Mouse (Mus musculus) thymus, postnatal 10 days (tissue): ENCODE measurements at regions not wholly inside any gene's neighbourhood (a gene's known extent, or its start where the extent isn't known, plus 50 kb on each side); places are given as distances from the start of the nearest gene placed in this dataset.

Experiments used
- DNase-seq, 2 experiments: peaks; one replicate each; pipeline ENCODE4 v3.0.0; 2021; ENCODE audit warnings: low spot score in 2 of 2

GRCm38 (mm10) chr1:185519811-185520210 is 65.2 kb downstream of the Slc30a10 start:
- no peak for DNase-seq

GRCm38 (mm10) chr1:185524020-185524419 is 69.4 kb downstream of the Slc30a10 start:
- no peak for DNase-seq

- no peak for DNase-seq
Observed at GRCm38 (mm10) chr1:185533471-185533870, 78.8 kb downstream of the Slc30a10 start.

DNA sequence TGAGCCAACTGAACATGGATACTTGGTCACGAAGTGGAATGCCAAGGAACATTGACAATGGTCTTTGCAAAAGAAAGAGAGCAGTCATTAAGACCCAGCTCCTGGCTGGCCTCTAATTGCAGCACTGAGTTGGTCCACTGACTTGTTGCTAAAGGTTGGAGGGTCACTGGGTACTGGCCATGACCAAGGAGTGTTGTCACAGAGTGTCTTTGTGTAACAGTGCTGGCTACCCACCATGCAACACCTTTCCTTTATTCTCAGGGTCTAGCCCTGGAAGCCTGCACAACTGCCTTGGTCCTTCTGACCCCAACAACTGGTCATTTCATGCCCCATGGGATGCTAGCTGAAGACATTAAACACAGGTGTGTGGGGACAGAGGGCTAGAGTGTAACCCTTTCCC is 79.5 kb downstream of the Slc30a10 start:
- DNase-seq = no peak

GRCm38 (mm10) chr1:185535321-185535720 is 80.7 kb downstream of the Slc30a10 start:
- DNase-seq = no peak

DNA sequence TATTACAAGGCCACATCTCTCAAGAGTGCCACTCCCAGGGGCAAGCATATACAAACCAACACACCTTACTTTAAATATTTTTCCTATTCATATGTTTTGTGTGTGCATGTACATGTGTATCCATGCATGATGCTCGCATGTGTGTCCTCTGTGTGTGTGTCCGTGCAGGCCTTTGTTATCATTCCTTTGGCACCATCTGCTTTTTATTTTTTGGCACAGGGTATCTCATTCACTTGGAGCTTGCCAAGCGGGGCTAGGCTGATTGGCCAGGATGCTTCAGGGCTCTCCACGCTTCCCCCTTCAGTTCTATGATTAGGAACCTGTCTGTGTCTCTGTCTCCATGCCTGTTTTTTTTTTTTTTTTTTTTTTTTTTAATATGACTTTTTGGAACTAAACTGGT is 82.6 kb downstream of the Slc30a10 start:
- DNase-seq = no peak

- DNase-seq = no peak
Observed at GRCm38 (mm10) chr1:185539458-185539857, 84.8 kb downstream of the Slc30a10 start.

DNA sequence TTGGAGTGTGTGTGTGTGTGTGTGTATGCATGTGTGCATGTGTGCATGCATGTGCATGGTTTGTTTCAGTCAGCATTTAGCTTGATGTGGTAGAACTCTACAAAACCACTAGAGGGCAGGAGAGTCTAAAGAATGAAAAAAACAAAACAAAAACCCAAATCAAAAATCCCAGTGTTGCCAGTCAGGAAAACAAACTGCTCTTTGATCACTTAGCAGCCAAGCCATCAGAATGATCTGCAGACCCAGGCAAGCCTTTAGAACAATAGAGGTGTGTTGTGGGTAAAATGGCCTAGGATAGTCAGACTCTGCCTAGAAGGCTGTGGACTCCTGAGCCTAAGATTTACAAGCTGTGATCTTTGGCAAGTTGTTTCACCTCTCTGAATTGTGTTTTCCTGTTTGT is 91.7 kb downstream of the Slc30a10 start:
- DNase-seq = no peak

- DNase-seq = no peak
Observed at GRCm38 (mm10) chr1:185572761-185573530, 118.3 kb downstream of the Slc30a10 start.

DNA sequence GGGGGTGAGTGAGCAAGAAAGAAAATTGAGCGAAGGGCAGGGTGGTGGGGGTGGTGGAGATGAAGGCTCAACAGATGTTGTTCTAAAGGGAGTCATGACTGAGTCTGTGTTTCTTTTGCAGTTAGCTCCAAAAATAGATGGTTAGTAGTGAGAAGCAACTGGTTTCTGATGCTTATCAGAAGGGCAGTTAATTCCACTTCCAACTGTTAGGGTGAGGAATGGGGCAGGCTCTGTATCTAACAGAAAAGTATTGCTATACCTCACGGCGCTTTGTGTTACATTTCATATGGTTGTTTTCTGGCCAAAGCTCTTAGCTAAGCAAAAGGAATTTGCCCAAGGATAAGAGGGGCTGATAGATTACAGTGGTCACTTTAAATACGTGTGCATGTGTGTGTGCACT is 120.3 kb downstream of the Slc30a10 start:
- DNase-seq = no peak

GRCm38 (mm10) chr1:185579824-185580223 is 125.2 kb downstream of the Slc30a10 start:
- no peak for DNase-seq

- DNase-seq = no peak
Observed at GRCm38 (mm10) chr1:185585191-185585870, 130.7 kb downstream of the Slc30a10 start.

DNA sequence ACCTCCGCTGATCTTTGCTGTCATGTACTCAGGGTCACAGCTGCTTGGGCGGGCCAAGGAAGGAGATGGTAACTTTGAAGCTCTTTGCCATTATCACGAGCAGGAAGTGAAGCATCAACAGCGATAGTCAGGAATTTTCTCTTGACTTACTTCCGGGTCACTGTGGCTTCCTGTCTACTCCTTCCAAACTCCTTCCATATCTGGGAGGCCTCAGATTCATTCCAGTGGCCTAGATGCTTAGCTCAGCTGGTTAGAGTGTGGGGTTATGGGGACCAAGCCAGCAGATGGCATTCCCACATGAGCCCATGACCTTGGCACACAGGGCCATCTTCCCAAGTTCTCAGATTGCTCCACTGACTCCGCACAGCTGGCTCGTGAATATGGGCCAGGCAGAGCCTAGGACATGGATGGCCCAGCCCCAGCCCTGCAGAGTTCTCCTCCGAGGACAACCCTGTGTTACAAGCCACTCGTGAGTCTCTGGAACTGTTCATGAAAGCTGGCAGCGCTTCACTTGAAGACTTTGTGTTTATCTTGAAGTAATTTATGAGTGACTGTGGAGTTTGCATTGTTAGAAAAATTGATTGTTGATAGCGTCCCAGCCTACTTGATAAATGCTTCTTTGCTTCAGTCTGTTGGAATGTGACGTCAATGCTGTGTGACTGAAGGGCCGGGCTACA is 133.2 kb downstream of the Slc30a10 start:
- no peak for DNase-seq

GRCm38 (mm10) chr1:185588348-185588719 is 133.7 kb downstream of the Slc30a10 start:
- no peak for DNase-seq

GRCm38 (mm10) chr1:185596815-185597214 is 142.2 kb downstream of the Slc30a10 start:
- DNase-seq = no peak

- DNase-seq = no peak
Observed at GRCm38 (mm10) chr1:185598514-185598913, 143.9 kb downstream of the Slc30a10 start.

DNA sequence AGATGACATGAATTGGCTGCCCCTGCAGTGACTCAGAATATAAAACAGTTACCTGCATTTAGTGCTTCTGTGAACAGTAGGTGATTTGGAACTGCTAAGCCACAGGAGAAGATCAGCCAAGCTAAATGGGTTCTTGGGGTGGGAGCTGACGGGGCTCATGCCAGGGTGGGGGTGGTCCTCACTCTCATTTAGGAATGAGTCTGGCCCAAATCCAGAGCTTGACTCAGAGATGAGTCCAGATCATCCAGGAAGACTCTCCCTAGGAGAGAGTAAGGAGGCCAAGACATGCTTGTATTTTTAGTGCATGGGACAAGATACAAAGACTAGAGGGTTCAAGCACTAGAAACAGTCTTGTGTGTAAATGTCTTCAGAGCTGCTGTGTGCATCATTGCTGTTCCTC is 146.5 kb downstream of the Slc30a10 start:
- DNase-seq = no peak

DNA sequence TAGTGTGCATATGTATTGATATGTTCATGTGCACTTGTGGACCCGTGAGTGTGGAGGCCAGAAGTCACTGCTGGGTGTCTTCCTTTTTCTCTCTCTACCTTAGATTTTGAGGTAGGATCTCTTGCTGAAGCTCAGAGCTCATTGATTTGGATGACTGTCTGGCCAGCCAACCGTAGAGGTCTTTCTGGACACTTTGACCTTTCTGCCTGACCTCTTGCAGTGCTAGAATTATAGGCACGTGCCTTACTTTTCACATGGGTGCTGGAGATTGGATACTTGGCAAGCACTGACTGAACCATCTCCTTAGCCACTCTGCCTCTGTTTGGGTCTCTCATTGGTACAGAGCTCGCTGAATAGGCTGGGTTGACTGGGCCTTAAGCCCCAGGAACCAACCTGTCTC is 151.3 kb downstream of the Slc30a10 start:
- no peak for DNase-seq

- no peak for DNase-seq
Observed at GRCm38 (mm10) chr1:185607611-185608010, 153.0 kb downstream of the Slc30a10 start.

DNA sequence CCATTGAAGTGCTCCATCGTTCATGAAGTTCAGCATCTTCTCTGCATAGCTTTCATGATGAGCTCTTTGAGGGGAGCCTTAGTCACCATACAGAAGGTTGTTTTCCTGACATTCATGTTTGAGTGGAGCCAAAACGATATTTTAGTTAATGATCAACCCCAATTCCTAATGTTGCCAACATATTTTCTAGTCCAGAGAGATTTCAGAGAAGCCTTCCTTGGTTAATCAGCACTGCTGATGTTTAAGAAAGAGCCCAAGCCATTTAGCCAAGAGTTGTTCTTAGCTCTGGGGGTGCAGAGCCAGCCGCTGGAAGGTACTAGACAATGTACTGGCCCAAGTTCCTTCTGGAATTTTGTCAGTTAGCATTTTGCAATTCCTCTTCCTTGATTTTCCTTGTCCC is 153.8 kb downstream of the Slc30a10 start:
- no peak for DNase-seq

- no peak for DNase-seq
Observed at GRCm38 (mm10) chr1:185610586-185610985, 155.9 kb downstream of the Slc30a10 start.

DNA sequence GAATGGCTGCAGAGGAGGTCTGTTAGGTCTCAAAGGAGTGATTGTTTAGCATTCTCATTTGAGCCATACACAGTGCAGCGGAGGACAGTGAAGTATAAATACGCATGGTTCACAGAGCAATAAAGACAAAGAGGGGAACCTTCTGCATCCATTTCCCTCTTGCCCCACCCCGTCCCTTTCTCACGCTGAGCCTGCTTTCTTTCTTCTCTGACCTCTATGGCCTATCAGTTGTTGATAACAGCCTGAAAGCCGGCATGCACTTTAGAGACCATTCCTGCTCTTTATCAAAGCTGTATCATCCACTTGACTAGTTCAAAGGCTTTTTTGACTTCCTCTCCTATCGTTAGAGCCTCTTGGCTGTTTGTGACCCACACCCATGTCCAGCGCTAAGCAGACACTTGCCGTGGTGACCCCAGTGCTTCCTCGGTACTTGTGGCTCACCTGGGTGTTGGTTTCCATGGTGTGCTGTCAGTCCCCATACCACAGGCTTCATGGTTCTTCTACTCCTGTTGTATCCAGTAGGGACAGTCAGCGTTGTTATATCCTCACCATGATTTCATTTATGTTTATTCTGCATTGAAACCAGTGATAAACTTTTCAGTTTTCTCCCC is 161.3 kb downstream of the Slc30a10 start:
- DNase-seq = no peak
